Mouse (Mus musculus): ENCODE results near the gene Fgd3. TPM values are rescaled to one million over a fixed set of nuclear protein-coding genes. Genes with fewer than 3 reads are reported as not detected.

Fgd3 gene
- total and polyA plus RNA-seq, 3 experiments, result 8.7 to 16.1 (median 14.5) TPM

- H3K9me3 ChIP-seq (replicated peaks; ENCODE audit: low read length), result no peaks in the 10 kb centered on the region
- no peak overlapping the region for H3K9ac ChIP-seq (ENCODE audit: insufficient read depth, low read depth)
- peaks cover 2 to 29% of the 10 kb centered on the region in 2 experiments; a peak in 2 of 4 replicates for H3K4me1 ChIP-seq (ENCODE audit: control insufficient read depth in 1 of 2, insufficient read depth in 2 of 2)
- in situ Hi-C loops (cut with MboI; ENCODE audit: low pct_ligation_motif_present, low pct_unique_long_range_greater_than_20kb, low sequenced_read_pairs) (loop anchor here (5.0 kb wide), 1 partner anchor 52 kb away; no protein-coding TSS in a partner anchor), dilution Hi-C loops (cut with MboI; ENCODE audit: extremely low pct_ligation_motif_present, extremely low pct_unique_long_range_greater_than_20kb, low sequenced_read_pairs) (no loop called here)
- no peaks in the 10 kb centered on the region for H3K79me2 ChIP-seq (replicated peaks; ENCODE audit: control insufficient read depth, extremely low read depth, insufficient read depth, poor library complexity, severe bottlenecking)
- no peaks in the 10 kb centered on the region for H3K36me3 ChIP-seq (replicated peaks in 1 of 2; ENCODE audit: control insufficient read depth in 1 of 2, insufficient read depth in 1 of 2, low read length in 1 of 2)
- no peak for TF ChIP-seq ZC3H11A (IDR thresholded peaks at IDR 0.05; ENCODE audit: low read depth, low read length)
- no peak for TF ChIP-seq UBTF (IDR thresholded peaks at IDR 0.05; ENCODE audit: low read depth, low read length)
- TF ChIP-seq MAFK (IDR thresholded peaks at IDR 0.05; ENCODE audit: insufficient replicate concordance, low read length), result no peak
- TF ChIP-seq SMC3 (IDR thresholded peaks at IDR 0.05; ENCODE audit: low read depth, low read length), result no peak
- no peak for TF ChIP-seq USF1 (IDR thresholded peaks at IDR 0.05; ENCODE audit: low read depth, low read length)
- no peak for TF ChIP-seq JUND (conservative IDR thresholded peaks at IDR 0.05; ENCODE audit: low read depth, low read length)
- no peak for TF ChIP-seq NRF1 (IDR thresholded peaks at IDR 0.05; ENCODE audit: low read depth, low read length)
- TF ChIP-seq JUN (IDR thresholded peaks at IDR 0.05; ENCODE audit: insufficient read depth, low read depth, low read length), result no peak
- TF ChIP-seq E2F4 (IDR thresholded peaks at IDR 0.05; ENCODE audit: insufficient replicate concordance, low read depth, low read length), result no peak
- TF ChIP-seq CHD2 (IDR thresholded peaks at IDR 0.05; ENCODE audit: low read length), result no peak
- no peak for TF ChIP-seq USF2 (conservative IDR thresholded peaks at IDR 0.05; ENCODE audit: low read depth, low read length)
- no peak for TF ChIP-seq MAX (IDR thresholded peaks at IDR 0.05; ENCODE audit: low read length)
- no peak for TF ChIP-seq MYC (IDR thresholded peaks at IDR 0.05; ENCODE audit: low read depth, low read length)
- no peak for TF ChIP-seq POLR2AphosphoS2 (IDR thresholded peaks at IDR 0.05; ENCODE audit: low read depth, low read length)
- no peak for TF ChIP-seq HCFC1 (IDR thresholded peaks at IDR 0.05; ENCODE audit: low read depth, low read length)
- no peak for TF ChIP-seq IRF4 (IDR thresholded peaks at IDR 0.05; ENCODE audit: low read depth, low read length)
- no peak for TF ChIP-seq RAD21 (IDR thresholded peaks at IDR 0.05; ENCODE audit: low read depth, low read length)
- no peak for TF ChIP-seq PAX5 (IDR thresholded peaks at IDR 0.05; ENCODE audit: low read length)
- no peak for TF ChIP-seq MEF2A (IDR thresholded peaks at IDR 0.05; ENCODE audit: borderline replicate concordance, low read depth, low read length)
- no peak overlapping the region for H3K27ac ChIP-seq (ENCODE audit: insufficient read depth, low read depth)
- H3K4me2 ChIP-seq (ENCODE audit: insufficient read depth, low read depth, poor library complexity, severe bottlenecking), result no peak overlapping the region
- DNase-seq (ENCODE audit: extremely low read depth), result no peak
- H3K4me3 ChIP-seq (replicated peaks in 1 of 3; ENCODE audit: low read depth in 2 of 3, low read length in 2 of 3, poor library complexity in 1 of 3), result no peak overlapping the region
- no peaks in the 10 kb centered on the region for H3K27me3 ChIP-seq (replicated peaks)
These were observed 4.8 kb upstream of the Fgd3 start for GRCm38 (mm10) chr13:49324871-49325270.

- Histone ChIP-seq H3K36me3 (replicated peaks in 1 of 2; ENCODE audit: control insufficient read depth in 1 of 2, insufficient read depth in 1 of 2, low read length in 1 of 2) (no peaks in the 10 kb centered on the region), H3K4me3 (replicated peaks in 1 of 3; ENCODE audit: low read depth in 2 of 3, low read length in 2 of 3, poor library complexity in 1 of 3) (no peak overlapping the region), H3K4me1 (ENCODE audit: control insufficient read depth in 1 of 2, insufficient read depth in 2 of 2) (peaks cover 2 to 29% of the 10 kb centered on the region in 2 experiments; a peak in 2 of 4 replicates), H3K4me2 (ENCODE audit: insufficient read depth, low read depth, poor library complexity, severe bottlenecking) (no peak overlapping the region), H3K27ac (ENCODE audit: insufficient read depth, low read depth) (no peak overlapping the region), H3K9me3 (replicated peaks; ENCODE audit: low read length) (no peaks in the 10 kb centered on the region), H3K79me2 (replicated peaks; ENCODE audit: control insufficient read depth, extremely low read depth, insufficient read depth, poor library complexity, severe bottlenecking) (no peaks in the 10 kb centered on the region), H3K9ac (ENCODE audit: insufficient read depth, low read depth) (no peak overlapping the region), H3K27me3 (replicated peaks) (no peaks in the 10 kb centered on the region)
- in situ Hi-C loops (cut with MboI; ENCODE audit: low pct_ligation_motif_present, low pct_unique_long_range_greater_than_20kb, low sequenced_read_pairs), result loop anchor here (5.0 kb wide), 1 partner anchor 55 kb away; no protein-coding TSS in a partner anchor
- dilution Hi-C loops (cut with MboI; ENCODE audit: extremely low pct_ligation_motif_present, extremely low pct_unique_long_range_greater_than_20kb, low sequenced_read_pairs), result no loop called here
- TF ChIP-seq CTCF (conservative IDR thresholded peaks at IDR 0.05 in 1 of 2, IDR thresholded peaks at IDR 0.05 in 1 of 2; ENCODE audit: low read depth in 2 of 2, low read length in 2 of 2), result no peak
- TF ChIP-seq POLR2A (IDR thresholded peaks at IDR 0.05; ENCODE audit: low read depth, low read length), result no peak
- DNase-seq (ENCODE audit: extremely low read depth), result no peak
These were observed 2.6 kb upstream of the Fgd3 start for GRCm38 (mm10) chr13:49322739-49323138.
